Mouse (Mus musculus) bone marrow macrophage, adult 2 months (primary cell): ENCODE data around the gene Dctn3.

Experiments
- CTCF ChIP-seq: IDR thresholded peaks from 2 replicates; pipeline ENCODE4 v1.5.1; 2012; ENCODE audit warnings: low read depth, mild to moderate bottlenecking, low read length, moderate library complexity
- POLR2A ChIP-seq: IDR thresholded peaks from 2 replicates; pipeline ENCODE4 v1.6.1; 2012; ENCODE audit warnings: mild to moderate bottlenecking, low read depth, low read length, borderline replicate concordance

- no peak for TF ChIP-seq POLR2A
- TF ChIP-seq CTCF: no peak
These were observed 56.3 kb downstream of the Dctn3 start for GRCm38 (mm10) chr4:41666646-41667045.
